Mouse (Mus musculus): Measurements from ENCODE around the gene Gast. TPM values are rescaled to one million over a fixed set of nuclear protein-coding genes. Genes with fewer than 3 reads are reported as not detected.
"Not testable (repeated sequence)": the region's sequence is repeated elsewhere in the genome, so short reads cannot be mapped to it uniquely, and the experiment has no call there.

Gene Gast
- total RNA-seq, 2 experiments from 2014 or later, result not detected

DNA sequence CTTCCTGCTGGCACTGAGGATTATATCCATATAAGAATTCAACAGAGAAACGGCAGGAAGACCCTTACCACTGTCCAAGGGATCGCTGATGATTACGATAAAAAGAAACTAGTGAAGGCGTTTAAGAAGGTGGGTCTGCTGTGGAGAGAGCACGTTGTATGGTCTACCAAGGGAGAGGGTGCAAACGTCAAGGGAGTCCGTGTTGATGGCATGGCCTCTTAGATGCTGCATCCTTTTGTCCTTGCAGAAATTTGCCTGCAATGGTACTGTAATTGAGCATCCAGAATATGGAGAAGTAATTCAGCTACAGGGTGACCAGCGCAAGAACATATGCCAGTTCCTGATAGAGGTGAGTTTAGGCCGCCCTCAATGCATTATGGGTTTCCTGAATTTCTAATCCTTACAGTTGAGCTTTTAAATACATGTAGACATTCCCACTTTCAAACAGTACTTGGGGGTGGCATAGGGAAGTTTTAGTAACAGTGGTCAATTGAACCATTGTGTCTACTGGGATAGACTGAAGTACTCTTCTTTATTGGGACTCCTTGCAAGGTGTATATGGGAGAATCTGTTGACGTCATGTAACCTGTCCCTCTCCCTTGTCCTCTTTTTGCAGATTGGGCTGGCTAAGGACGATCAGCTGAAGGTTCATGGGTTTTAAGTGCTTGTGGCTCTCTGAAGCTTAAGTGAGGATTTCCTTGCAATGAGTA is 13.4 kb upstream of the Gast start:
- DNase-seq, result not testable (repeated sequence)

DNA sequence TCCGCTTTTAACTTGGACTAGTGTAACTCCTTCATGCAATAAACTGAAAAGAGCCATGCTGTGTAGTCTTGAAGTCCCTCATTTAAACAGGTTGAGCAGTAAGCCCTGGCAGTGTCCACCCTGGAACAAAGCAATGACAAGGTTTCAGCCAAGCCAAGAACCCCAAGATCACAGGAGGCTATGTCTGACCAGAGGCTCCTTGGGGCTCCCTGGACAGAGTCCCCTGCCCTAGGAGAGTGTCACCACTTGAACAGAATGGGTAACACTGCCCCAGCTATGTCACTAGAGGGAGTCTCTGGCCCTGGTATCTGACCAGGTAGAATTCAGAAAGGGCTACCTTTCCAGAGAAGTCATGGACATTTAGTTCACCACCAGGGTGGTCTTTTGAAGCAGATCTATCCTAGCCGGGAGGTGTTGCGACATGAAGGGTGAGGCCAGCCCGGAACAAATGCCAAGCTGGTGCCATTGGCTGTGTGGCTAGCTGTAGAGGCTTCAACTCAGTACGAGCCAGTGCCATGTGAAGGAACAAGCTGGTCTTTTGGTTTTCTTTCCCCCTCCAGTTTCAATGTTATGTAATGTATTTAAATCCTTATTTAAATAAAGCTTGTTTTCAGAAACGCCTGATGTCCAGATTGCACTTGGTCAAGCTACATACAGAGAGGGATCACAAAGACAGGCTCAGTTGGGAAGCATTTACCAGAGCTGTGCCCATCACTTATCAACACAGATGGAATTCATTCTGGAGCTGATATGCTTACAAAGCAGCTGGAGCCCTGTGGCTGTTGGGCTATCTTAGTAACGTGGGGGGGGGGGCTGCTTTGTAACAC is 12.5 kb upstream of the Gast start:
- peak in 1 of 2 experiments; percentile 39 for DNase-seq

DNA sequence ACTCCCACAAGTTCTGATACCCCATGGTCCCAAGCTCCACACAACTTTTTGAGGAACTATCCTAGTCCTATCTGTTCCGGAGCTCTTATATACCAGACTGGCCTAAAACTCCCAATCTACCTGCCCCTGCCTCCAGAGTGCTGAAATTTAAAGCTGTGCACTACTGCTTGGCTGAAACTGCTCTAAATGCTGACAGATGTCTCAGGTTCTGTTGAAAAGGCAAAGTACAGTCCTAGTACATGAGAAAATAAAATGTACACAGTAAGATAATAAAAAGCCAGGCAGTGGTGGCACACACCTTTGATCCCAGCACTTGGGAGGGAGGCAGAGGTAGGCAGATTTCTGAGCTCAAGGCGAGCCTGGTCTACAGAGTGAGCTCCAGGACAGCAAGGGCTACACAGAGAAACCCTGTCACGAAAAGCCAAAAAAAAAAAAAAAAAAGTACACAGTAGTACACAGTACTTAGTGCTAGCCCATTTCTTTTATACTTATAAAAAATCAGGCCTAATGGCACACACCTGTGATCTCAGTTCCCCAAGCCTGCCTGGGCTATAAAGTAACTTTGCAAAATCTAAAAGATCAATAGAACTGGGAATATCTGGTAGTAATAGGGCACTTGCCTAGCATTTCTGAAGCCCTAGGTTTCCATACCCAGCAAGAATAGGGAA is 11.5 kb upstream of the Gast start:
- no peak for DNase-seq

DNA sequence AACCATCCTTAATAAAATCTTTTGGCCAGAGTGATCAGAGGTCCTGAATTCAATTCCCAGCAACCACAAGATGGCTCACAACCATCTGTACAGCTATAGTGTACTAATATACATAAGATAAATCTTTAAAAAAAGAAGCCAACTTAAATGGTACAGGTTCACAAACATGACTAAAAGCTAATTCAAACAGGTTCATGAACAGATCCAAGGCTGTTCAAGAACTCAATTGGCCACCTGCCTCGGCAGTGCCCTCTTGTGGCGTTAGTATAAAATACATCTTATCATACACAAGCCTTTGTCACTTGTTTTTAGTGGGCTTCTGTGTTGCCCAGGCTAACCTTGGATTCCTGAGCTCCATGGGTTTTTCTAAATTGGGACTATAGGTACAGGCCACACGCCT is 10.6 kb upstream of the Gast start:
- peak; percentile 58 to 71 for DNase-seq

DNA sequence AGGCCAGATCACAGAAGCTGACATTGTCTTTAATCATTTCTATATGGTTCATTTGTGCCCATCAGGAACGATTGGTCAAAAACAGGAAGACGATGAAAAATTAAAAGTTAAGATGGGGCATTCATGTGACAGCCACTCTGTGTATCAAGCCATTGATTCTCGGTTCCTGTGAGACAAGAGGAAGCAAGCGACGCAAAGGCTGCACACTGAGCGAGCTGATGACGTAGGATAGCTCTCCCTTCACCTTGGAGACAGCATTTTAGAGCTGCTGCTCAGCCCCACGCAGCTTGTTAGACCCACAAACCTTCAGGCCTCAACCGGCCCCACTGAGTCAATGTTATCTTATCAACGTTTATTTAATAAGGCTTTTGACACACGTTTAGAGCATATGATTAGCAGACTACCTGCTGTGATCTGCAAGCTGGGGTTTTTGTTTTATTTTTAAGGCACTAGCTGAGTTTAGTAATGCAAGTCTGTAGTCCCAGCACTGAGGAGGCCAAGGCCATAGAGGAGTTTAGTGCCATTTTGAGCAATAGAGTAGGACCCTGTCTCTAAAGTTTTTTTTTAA is 9.1 kb upstream of the Gast start:
- no peak for DNase-seq

DNA sequence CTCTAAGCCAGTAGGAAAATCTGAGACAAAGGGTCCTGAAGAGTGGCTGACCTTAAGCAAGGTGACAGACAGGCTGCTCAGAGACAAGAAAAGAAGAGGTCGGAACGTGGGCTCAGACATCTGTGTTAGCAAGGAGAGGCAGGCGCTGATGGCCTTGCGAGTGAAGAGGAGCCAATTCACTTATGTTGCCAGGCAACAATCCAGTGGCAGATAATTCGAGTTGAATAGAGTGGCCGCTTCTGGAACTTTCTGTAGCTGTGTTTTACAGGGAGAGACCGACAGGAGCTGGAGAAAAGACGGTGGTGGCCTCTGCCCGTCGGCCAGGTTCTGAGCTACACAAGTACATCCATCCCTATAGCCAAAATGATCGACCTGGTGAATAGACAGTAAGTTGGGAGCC is 6.9 kb upstream of the Gast start:
- no peak for DNase-seq

DNA sequence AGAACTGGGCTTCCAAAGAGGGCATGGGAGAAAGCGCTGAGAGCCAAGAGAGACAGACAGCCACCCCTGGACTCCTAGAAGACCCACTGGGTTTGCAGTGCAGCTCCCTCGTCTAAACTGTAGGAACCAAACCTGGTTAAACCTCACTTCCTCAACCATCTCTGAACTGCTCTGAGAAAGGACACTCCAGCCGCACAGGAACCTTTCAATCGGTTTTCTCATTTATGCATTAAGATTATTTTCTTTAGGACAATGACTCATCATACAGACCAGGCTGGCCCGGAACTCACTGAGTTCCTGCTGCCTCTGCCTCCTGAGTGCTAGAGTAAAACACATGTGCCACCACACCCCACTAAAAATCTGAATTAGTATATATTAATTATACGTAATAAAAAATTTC is 6.4 kb upstream of the Gast start:
- no peak for DNase-seq

DNA sequence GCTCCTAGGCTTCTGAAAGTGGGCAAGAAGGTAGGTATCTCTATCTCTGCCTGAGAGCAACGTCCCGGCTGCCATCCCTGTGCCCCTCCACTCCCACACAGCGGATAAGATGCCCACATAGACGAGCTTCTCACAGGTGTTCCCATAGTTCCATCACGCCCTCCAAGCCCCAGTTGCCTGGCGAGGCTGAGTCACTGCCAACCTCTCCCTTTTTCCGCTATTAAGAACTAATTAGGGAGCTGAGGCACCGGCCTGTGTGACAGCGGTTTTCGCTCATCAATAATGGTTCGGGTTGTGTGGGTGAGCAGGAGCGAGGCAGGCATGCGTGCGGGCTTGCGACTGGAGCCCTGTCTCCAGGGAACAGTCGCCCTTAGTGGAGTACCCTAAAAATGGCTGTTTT is 4.0 kb upstream of the Gast start:
- DNase-seq, result no peak

DNA sequence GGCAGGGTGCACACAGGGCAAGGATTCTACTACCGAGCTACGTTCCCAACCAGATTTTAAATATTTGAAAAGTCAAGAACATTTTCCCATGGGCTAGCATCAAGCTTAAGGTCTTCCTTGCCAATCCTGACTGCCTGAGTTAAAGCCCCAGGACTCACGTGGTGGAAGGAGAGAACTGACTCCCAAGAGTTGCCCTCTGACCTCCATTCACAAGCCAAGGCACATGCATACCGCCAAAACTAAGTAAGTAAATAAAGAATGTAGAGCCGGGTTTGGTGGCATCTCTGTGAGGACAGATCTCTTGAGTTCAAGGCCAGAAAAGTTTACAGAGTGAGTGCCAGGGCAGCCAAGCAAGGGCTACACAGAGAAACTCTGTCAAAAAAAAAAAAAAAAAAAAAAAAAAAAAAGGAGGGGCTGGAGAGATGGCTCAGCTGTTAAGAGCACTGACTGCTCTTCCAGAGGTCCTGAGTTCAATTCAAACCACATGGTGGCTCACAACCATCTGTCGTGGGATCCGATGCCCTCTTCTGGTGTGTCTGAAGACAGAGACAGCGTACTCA is 3.3 kb upstream of the Gast start:
- not testable (repeated sequence) for DNase-seq

DNA sequence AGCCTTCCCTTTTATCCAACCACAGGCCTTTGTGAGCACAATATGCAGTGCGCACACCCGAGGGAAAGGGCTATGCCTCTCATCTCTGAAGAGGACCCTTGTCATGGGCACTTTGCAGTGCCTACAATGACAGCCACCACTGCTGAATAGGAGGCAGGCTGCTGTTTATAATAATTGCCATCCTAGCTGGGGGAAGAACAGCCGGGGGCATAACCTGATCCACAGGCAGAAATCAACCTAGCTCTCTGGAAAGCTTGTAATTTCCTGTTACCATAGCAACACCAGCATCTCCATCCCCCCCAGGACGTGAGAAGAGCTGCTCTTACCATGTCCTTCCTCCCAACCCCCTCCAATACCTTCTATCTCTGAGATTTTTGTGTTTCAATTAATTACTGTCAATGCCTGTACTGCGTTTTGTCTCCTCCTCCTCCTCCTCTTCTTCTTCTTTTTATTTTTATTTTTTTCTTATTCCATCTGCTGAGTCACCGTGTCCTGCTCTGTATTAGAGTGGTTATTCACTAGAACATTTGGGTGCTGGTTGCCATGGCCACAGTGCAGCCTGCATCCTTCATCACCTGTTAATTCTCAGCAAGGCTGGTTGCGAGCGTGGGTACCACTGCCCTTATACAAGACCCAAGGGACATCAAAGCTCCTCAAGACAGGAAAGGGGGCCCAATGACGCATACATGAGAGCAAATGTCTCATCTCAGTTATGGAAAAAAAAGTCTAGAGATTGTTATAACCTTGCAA is 1.3 kb upstream of the Gast start:
- no peak for DNase-seq

DNA sequence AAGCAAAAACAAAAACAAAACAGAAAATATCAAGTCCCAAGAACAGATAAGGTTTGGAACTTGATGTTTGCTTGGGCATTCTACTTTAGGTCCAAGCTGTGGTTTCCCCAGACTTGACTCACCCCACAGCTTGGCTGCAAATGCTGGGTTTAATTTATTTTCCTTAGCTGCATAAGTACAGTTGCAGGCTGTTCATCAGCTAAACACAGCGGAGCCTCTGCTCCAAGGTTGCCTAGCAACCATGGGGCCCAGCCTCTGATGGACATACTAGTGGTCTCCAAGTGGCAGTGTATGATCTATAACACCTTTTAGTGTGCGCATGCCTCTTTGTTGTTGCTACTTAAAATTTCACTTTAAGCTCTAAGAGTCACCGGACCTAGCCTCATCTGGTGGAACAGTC is 1.5 kb downstream of the Gast start:
- DNase-seq, result no peak

DNA sequence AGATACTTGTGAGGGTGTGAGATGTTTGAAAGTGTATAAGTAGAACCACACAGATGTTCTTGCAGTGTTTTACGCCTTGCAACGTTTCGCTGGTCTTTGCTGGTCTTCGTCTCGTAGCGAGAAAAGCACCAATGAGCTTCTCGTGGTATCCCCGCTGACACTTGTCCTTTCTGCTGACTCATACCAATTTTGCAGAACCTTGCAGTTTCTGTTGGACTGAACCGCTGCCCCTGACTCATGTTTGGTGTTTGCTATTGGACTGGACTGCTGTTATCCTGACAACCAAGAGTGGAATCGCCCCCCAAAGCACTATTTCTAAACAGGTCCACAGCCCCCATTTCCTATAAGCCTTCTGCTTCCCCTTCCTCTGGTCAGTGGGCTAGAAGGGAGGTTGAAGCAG is 10.1 kb downstream of the Gast start:
- DNase-seq, result no peak

DNA sequence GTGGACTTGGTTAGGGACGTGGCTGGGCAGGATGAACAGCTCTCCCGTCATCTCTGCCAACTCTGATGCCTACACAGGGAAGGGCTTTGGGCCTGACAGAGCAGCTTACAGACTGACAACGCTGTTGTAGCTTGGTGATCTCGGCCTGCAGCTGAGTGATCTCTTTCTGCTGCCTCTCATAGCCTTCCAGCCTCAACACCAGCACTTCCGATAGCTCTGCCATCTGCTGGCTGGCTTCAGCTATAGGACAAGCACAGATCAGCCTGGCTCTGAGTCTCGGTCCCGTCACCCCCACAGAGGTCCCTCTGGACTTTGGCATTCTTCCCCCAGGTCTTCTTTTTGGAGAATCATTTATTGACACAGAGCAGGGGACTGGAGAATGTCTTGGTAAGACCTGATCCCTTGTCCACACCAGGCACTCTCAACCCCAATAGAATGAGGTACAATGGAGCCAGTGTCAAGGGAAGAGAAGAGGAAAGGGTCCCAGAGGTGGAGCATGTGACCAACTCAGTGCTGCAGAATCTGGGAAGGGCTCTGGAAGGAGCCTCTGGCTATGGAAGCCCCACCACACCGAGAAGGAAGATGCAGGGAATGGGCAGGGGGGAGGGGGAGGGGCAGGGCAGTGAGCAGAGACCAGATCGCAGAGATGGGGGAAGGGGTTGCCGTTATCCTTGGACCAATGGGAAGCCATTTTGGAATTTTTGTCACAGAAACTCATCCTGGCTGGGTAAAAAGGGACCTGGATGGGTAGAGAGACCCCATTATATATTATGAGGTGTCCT is 18.1 kb downstream of the Gast start:
- DNase-seq, result peak in 1 of 2 experiments; percentile 51

DNA sequence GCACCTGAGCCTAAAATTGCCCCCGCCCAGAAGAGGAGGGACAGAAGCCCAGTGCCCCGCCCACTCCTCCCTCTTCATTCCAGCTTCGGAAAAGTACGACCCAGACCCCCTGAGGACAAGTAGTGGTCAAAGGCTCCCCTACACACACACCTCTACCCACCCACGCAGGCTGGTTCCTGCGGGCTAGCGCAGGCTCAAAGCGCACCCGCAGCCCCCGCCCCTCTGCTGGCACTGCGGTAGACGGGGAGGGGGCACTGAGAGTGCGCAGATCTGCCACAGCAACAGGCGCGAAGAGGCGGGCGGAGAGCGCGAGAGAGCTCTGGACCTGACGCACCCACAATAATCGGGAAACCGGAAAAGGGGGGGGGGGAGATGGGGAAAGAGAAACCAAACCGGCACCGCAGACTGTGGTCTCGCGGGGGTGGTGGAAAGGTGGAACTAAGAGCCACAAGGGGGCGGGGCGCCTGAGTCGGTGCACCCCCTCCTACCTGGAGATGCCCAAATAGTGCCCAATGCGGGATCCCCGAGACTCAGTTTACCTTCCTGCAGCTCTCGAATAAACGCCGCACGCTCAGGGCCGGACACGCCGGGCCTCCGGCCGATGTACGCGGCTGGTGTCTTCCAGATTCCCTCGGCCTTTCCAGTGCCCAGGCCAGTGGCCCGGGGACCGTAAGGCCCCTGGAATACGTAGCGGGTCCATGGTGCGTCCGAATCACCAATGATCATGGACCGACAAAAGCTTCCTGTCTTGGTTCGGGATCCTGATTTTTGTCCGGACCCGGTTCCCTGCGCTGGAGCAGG is 21.1 kb downstream of the Gast start:
- DNase-seq, result peak; percentile 49 to 72

DNA sequence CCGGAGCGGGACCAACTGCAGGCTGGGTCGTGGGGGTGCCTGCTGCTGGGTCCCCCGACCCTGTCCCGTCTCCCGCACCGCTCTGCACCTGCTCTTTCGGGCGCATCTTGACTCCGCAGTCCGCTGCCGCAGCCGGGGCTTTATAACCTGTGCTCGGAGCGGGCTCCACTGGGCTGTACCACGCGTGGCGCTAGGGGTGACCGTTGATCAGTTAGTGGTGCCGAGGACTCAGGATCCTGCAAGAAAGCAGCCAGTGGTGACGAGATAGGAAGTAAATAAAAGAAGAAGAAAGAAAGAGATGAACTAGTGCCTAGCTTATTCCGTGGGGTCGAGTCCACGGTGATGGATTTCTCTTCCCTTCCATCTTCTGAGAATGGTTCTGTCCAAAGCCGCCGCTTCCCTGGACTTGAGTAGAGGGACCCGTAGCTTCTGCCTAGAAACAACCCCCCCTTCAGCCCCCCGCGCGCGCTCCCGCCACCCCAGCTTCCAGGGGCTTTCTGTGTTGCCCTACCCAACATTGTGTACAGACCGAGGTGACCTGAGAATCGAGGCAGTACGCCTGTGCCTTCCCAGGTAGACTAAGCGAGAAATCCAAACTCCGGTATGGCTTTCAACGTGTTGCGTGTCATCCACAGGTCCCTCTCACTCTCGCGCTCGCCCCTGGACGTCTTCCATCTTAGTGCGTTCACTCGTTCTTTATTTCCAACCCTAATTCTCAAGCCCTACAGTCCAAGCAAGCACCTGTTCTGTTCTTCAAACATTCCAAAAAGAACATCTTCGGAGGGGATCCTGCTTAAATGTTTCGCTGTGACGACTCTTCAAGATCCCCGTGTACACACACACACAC is 22.0 kb downstream of the Gast start, which contains the start of gene Hap1:
Gene Hap1, minus strand, starts transcription at position 157 of the 847 bp plus-strand sequence.
- DNase-seq, result peak; percentile 81 to 87

DNA sequence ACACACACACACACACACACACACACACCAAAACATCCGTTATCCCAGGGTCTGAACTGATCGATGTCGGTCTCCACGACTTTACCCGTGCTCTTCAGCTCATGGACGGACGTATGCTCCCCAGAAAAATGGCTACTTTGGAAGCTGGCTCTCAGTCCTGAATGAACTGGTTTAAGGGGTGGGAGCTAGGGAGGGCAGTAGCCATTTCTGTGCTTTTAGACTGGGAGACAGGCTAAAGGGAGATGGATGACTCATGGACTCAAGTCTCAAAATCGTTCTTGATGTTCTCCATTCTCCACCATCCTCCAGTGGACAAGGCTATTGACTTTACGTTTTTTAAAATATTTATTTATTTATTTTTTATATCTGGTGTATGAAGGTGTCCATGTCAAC is 22.6 kb downstream of the Gast start:
- DNase-seq, result no peak

DNA sequence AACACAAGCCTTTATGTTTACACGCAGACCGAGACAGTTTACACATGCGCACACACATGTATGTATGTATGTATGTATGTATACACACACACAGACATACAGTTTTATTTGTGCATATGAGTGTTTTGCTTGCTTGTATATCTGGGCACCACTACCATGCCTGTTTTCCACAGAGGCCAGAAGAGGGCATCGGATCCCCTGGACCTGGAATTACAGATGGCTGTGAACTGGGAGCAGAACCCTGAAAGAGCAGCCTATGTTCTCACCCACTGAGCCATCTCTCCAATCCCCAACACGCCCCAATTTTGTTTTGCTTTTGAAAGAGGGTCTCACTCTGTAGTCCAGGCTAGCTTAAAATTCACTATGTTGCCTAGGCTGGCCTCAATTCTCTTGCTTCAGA is 23.2 kb downstream of the Gast start:
- no peak for DNase-seq

DNA sequence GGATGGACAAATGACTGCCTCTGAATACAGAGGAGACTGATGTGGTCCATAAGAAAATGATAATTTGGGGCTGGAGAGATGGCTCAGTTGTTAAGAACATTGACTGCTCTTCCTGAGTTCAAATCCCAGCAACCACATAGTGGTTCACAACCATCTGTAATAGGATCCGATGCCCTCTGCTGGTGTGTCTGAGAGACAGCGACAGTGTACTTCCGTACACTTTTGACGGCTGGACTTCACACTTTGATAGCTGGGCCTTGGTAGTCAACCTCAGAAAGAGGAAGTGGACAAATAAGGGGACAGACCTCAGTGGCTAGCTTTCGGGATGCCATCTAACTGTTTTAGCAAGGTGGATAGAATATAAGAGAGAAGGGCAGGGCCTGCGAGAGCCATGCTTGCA is 26.0 kb downstream of the Gast start:
- DNase-seq, result no peak

DNA sequence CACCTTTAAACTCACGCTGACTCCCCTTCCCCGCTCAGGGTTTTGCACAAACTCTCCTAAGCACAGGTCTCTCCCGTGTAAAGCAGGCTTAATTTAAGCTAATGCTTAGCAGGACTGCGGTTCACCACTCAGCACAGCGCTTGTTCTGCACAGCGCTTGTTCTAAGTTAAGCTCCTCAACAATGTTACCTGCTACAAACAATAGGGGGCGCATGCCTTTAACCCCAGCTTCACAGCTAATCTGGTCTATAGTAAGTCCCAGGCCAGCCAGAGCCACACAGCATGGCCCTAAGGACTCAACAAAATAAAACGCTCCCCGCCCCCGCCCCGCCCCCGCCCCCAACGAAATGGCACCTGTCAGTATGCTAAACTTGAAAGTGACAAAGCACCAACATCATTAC is 26.9 kb downstream of the Gast start:
- not testable (repeated sequence) for DNase-seq
